Mouse (Mus musculus) cerebral cortex, adult 2 months (tissue): Measurements from ENCODE around the gene Selenon.

Source experiments
- WGBS: fragments of 180-500 bp; shearing (Covaris S2); methylation state at CpG from one replicate; pipeline ENCODE4 v1.1.7; 2018; 5-methylcytosine and 5-hydroxymethylcytosine counted together

Gene Selenon

DNA sequence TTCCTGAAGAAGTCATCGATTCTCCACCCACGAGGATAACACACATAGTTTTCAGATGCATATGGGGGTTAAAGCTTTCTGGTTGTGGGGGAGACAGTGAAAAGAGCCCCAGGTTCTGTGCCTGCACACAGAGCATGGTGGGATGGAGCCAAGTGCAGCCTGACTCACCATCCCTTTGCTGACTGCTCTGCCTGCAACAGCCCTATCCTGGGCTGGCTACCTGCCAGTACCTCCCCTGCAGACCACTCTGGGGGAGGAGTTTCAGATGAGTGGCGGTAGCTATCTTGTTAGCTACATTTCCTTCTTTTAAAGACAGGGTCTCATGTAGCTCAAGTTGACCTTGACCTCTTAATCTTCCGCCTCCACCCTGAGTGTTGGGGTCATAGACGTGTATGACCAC is 26.4 kb upstream of the Selenon start:
- 62% methylated on average over 5 of the region's 5 CpGs for WGBS

DNA sequence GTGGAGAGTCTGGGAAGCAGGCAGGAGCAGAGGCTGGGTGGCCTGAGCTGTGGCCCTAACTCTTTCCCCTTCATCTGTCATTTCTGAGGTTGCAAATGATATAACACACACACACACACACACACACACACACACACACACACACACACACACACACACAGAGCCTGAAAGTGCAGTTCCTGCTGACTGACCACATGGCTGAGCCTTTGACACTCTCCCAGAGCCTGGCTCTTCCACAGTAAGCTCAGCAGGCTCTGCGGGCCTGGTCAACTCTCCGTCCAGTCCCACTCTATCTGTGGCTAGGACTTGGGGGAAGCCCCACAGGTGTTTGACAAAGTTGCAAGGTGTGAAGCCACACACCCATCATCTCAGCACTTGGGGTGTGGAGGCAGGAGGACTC is 25.3 kb upstream of the Selenon start:
- WGBS = 91% methylated on average over 2 of the region's 2 CpGs

DNA sequence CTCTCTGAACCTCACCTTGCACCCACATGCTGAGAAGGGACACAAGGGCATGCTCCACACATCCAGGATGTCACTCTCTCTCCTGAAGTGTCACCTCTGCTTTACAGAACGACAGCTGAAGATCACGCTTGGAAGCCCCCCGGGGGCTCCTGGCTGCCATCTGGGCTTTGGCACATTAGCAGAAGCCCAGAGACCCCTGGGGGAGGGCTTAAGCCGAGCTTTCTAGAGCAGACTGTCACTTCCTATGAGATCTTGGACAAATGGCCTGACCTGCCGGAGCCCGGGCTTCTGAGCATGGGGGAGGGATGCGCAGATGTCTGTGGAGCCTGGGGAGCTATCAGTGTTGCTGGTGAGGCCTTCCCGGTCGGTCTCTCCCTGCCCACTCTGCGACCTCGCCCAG is 23.5 kb upstream of the Selenon start:
- WGBS = 88% methylated on average over 11 of the region's 11 CpGs

GRCm38 (mm10) chr4:134572449-134573300 is 20.7 kb upstream of the Selenon start:
- 91% methylated on average over 24 of the region's 24 CpGs for WGBS

DNA sequence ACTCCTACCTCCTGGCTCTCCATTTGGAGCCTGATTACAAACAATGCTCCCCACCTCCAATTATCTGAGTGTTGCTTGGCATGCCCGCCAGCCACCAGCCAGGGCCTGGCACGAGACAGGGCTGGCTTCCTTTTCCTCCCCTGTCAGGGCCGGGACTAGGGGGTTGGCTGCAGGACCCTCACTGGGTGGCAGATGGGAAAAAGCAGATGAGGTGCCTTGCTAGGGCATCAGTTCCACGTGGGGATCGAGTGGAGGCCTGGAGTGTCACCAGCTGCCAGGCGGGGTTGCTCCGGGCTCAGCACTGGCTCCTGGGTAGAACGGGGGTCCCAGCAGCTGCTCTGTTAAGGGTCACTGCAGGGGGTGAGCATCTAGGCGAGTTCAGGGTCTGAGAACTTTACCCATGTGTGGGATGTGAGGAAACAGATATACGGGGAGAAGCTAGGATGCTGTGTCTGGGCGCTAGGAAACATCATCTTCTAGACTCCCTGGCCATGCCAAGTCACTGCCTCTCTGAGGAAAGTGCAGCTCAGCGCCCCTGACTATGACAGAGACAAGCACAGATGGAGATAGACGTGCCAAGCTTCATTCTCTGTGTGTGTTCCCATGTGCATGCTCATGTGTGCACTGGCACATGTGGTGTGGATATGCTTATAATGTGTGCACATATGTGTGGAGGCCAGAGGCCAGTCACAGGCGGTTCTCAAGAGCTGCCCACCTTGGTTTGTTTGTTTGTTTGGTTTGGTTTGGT is 18.9 kb upstream of the Selenon start:
- WGBS = 81% methylated on average over 14 of the region's 14 CpGs

GRCm38 (mm10) chr4:134569831-134570230 is 17.9 kb upstream of the Selenon start:
- WGBS = 94% methylated on average over 8 of the region's 8 CpGs

DNA sequence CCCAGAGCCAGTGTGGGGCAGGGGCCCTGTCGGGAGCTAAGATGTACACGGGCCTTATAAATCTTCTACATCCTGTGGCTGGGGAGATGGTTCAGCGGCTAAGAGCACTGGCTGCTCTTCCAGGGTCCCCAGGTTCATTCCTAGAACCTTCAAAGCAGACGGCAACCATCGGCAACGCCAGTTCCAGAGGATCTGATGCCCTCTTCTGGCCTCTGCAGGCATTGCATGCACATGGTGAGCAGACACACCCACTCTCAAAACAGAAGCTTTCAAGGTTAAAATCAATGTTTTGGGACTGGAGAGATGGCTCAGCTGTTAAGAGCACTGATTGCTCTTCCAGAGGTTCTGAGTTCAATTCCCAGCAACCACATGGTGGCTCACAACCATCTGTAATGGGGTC is 17.2 kb upstream of the Selenon start:
- 87% methylated on average over 6 of the region's 6 CpGs for WGBS

DNA sequence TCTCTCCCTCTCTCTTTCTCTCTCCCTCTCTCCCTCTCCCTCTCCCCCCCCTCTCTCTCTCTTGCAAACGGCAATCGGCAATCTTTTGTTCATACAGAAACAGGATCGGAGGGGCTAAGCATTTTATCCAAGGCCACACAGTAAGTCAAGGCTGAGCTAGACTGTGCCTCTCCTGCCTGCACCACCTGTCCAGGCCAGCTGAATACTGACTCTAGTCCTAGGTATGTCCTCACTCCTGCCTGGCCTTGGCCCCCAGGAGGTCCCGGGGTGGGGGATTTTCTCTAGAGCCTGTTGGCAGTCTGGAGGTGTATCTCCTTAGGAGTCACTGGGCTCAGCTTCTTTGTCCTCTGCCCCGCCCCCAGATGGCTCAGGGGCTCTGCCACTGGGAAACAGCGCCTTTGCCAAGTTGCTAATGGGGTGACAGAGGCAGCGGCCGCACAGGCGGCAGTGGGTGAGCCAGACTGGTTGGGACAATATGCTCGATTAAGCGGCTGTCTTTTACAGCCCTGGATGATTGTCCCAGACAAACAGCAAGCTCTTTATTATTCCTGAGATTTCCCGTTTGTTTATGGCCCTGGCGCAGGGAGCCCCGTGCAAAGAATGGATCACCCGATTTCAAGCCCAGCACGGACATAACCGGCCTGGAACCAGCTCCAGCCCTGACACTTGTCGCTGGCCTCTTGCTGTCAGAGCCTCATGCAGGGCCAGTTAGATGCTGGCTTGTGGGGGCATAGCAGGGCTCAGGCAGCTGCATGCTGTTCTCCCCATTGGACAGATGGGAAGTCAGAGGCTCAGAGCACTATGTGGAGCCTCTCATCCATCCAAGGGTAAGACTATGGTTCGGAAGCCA is 15.6 kb upstream of the Selenon start:
- WGBS = 63% methylated on average over 19 of the region's 19 CpGs

DNA sequence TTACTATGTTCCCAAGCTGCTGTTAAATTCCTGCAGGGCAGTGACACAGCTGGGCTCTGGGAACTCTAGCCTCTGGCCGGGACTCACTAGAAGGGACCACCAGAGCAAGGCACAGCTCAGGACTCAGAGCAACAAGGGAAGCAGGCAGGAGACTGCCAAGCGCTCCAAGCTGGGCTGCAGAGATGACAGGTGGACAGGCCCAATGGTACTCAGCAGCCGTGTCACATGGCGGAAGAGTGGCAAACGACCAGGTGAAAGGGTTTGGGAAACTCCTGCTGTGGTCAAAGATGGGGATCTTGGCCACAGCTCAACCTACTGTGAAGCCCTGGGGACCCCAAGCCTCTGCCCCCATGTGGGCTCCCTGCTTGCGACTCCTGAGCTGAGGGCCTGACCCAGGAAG is 12.1 kb upstream of the Selenon start:
- WGBS = 93% methylated on average over 6 of the region's 6 CpGs

GRCm38 (mm10) chr4:134563624-134564023 is 11.7 kb upstream of the Selenon start:
- 95% methylated on average over 16 of the region's 16 CpGs for WGBS

- 87% methylated on average over 2 of the region's 2 CpGs for WGBS
These were observed 10.0 kb upstream of the Selenon start for GRCm38 (mm10) chr4:134562014-134562413.

GRCm38 (mm10) chr4:134560699-134561098 is 8.7 kb upstream of the Selenon start:
- WGBS = 84% methylated on average over 8 of the region's 8 CpGs

GRCm38 (mm10) chr4:134559154-134559553 is 7.2 kb upstream of the Selenon start:
- WGBS = 86% methylated on average over 7 of the region's 7 CpGs

DNA sequence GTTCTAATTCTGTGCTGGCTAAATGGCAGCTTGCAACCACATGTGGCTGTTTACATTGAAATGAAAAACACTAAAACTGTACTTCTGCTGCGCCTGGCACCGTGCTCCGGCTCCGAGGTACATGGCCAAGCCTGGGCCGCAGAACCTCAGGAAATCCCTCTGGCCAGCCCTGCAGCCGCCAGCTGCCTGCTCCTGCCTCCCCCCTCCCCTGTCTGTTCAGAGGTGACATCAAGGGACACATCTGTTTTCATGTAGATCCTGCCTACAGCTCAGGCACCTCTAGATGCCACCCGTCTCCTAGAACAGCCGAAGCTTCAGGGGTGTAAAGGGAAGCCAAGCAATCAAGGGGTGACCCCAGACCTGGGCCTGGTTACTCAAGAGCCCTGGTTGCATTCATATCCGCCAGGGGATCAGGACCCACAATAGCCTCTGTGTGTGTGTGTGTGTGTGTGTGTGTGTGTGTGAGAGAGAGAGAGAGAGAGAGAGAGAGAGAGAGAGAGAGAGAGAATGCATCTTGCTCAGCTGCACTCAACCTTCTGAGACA is 6.7 kb upstream of the Selenon start:
- 66% methylated on average over 9 of the region's 9 CpGs for WGBS

- WGBS = 13% methylated on average over 16 of the region's 16 CpGs
These were observed 5.8 kb upstream of the Selenon start for GRCm38 (mm10) chr4:134557626-134558249.

GRCm38 (mm10) chr4:134555956-134556580 is 4.1 kb upstream of the Selenon start:
- 61% methylated on average over 8 of the region's 8 CpGs for WGBS

- 85% methylated on average over 1 of the region's 1 CpGs for WGBS
These were observed 1.7 kb upstream of the Selenon start for GRCm38 (mm10) chr4:134553631-134554030.

- 99% methylated on average over 8 of the region's 8 CpGs for WGBS
These were observed 2.1 kb downstream of the Selenon start for GRCm38 (mm10) chr4:134549899-134550298.

GRCm38 (mm10) chr4:134548169-134548938 is 3.6 kb downstream of the Selenon start:
- WGBS = 48% methylated on average over 18 of the region's 18 CpGs
